ENCODE assay signal across 25 mouse cellular contexts in genomic region chr6:122416347-122416746, GRCm38 (mm10).
DNase-seq lines count a peak whose midpoint lies in the region; ATAC-seq and TF ChIP-seq lines count a peak whose summit lies in the region.
"Had no signal": no experiment of that assay in that cellular context is flagged by ENCODE, and none has a peak within 500 bp of the region (broad histone marks: within the 10 kb centered on the region; RNA-seq: fewer than 3 reads in every experiment).

No protein-coding gene starts in this region.

- ATAC-seq in midbrain, postnatal 0 days (ENCODE audit: low FRiP score) = no peak
- no peak for ATAC-seq in midbrain, embryonic 11.5 days (ENCODE audit: low FRiP score)
- no peak for ATAC-seq in embryonic facial prominence, embryonic 12.5 days (ENCODE audit: insufficient number of reproducible peaks, insufficient read depth, low FRiP score, low TSS enrichment)
- ATAC-seq in limb, embryonic 11.5 days (ENCODE audit: insufficient number of reproducible peaks, low FRiP score, low TSS enrichment, low read depth) = no peak
- ATAC-seq: CD4-positive, CD25-positive, alpha-beta regulatory T cell, adult 4 months; forebrain, embryonic 15.5 days; intestine, postnatal 0 days; midbrain, embryonic 13.5 days had no signal

- no peak overlapping the region for H3K4me2 ChIP-seq in midbrain, postnatal 0 days (ENCODE audit: low read depth, low read length, poor library complexity, severe bottlenecking)
- H3K4me2 ChIP-seq in midbrain, embryonic 11.5 days = no peak overlapping the region
- no peak overlapping the region for H3K4me2 ChIP-seq in embryonic facial prominence, embryonic 12.5 days (replicated peaks)
- H3K4me2 ChIP-seq in limb, embryonic 11.5 days (ENCODE audit: low read depth, severe bottlenecking) = no peak overlapping the region
- H3K4me2 ChIP-seq: forebrain, embryonic 15.5 days; midbrain, embryonic 13.5 days had no signal

- H3K27me3 ChIP-seq in midbrain, postnatal 0 days (ENCODE audit: insufficient read depth, low read length) = no peaks in the 10 kb centered on the region
- H3K27me3 ChIP-seq in midbrain, embryonic 11.5 days (ENCODE audit: control insufficient read depth, insufficient read depth, low read length) = no peaks in the 10 kb centered on the region
- no peaks in the 10 kb centered on the region for H3K27me3 ChIP-seq in embryonic facial prominence, embryonic 12.5 days
- no peaks in the 10 kb centered on the region for H3K27me3 ChIP-seq in limb, embryonic 11.5 days (ENCODE audit: control insufficient read depth, insufficient read depth, low read length)
- no peaks in the 10 kb centered on the region for H3K27me3 ChIP-seq in forebrain, embryonic 10.5 days (ENCODE audit: poor library complexity, severe bottlenecking)
- H3K27me3 ChIP-seq: forebrain, embryonic 15.5 days; megakaryocyte, embryonic 14.5 days; midbrain, embryonic 13.5 days had no signal

- no peak overlapping the region for H3K4me3 ChIP-seq in midbrain, postnatal 0 days (ENCODE audit: low read depth, low read length)
- no peak overlapping the region for H3K4me3 ChIP-seq in midbrain, embryonic 11.5 days (ENCODE audit: low read depth, low read length)
- no peak overlapping the region for H3K4me3 ChIP-seq in embryonic facial prominence, embryonic 12.5 days
- no peak overlapping the region for H3K4me3 ChIP-seq in limb, embryonic 11.5 days (ENCODE audit: low read depth, low read length)
- H3K4me3 ChIP-seq in forebrain, embryonic 10.5 days = no peak overlapping the region
- H3K4me3 ChIP-seq: forebrain, embryonic 15.5 days; gastrocnemius, adult 2 months; heart, adult 2 months; hindbrain, embryonic 10.5 days; megakaryocyte, embryonic 14.5 days; midbrain, embryonic 13.5 days had no signal

- no peaks in the 10 kb centered on the region for H3K36me3 ChIP-seq in midbrain, postnatal 0 days (ENCODE audit: insufficient read depth, low read length)
- H3K36me3 ChIP-seq in midbrain, embryonic 11.5 days (ENCODE audit: control insufficient read depth, insufficient read depth, low read length) = no peaks in the 10 kb centered on the region
- H3K36me3 ChIP-seq in embryonic facial prominence, embryonic 12.5 days = no peaks in the 10 kb centered on the region
- H3K36me3 ChIP-seq in limb, embryonic 11.5 days (ENCODE audit: control insufficient read depth, insufficient read depth, low read length) = no peaks in the 10 kb centered on the region
- no peaks in the 10 kb centered on the region for H3K36me3 ChIP-seq in forebrain, embryonic 10.5 days (replicated peaks)
- H3K36me3 ChIP-seq: forebrain, embryonic 15.5 days; hindbrain, embryonic 10.5 days; midbrain, embryonic 13.5 days had no signal

- H3K27ac ChIP-seq in midbrain, postnatal 0 days (ENCODE audit: low read depth, low read length) = no peak overlapping the region
- H3K27ac ChIP-seq in midbrain, embryonic 11.5 days (ENCODE audit: low read depth, low read length) = no peak overlapping the region
- peak overlapping the region; percentile 43; the same call in 1 of the 2 replicates for H3K27ac ChIP-seq in embryonic facial prominence, embryonic 12.5 days
- peak overlapping the region; percentile 52; the same call in 1 of the 2 replicates for H3K27ac ChIP-seq in limb, embryonic 11.5 days (replicated peaks; ENCODE audit: low read depth, low read length)
- no peak overlapping the region for H3K27ac ChIP-seq in forebrain, embryonic 10.5 days
- H3K27ac ChIP-seq: forebrain, embryonic 15.5 days; gastrocnemius, adult 2 months; heart, adult 2 months; hindbrain, embryonic 10.5 days; midbrain, embryonic 13.5 days had no signal

- no peak overlapping the region for H3K9ac ChIP-seq in midbrain, postnatal 0 days (replicated peaks; ENCODE audit: low read length, poor library complexity, severe bottlenecking)
- no peak overlapping the region for H3K9ac ChIP-seq in midbrain, embryonic 11.5 days (ENCODE audit: low read length)
- H3K9ac ChIP-seq in embryonic facial prominence, embryonic 12.5 days = no peak overlapping the region
- H3K9ac ChIP-seq in limb, embryonic 11.5 days (ENCODE audit: low read length) = no peak overlapping the region
- H3K9ac ChIP-seq: forebrain, embryonic 15.5 days; midbrain, embryonic 13.5 days had no signal

- 35% methylated on average over 4 of the region's 4 CpGs for WGBS in midbrain, postnatal 0 days
- WGBS in midbrain, embryonic 11.5 days = 62% methylated on average over 4 of the region's 4 CpGs
- 24% methylated on average over 4 of the region's 4 CpGs for WGBS in embryonic facial prominence, embryonic 12.5 days
- WGBS in limb, embryonic 11.5 days = 17% methylated on average over 4 of the region's 4 CpGs
- WGBS in forebrain, embryonic 10.5 days = 68% methylated on average over 4 of the region's 4 CpGs

- peak; percentile 30 for DNase-seq in midbrain, postnatal 0 days (ENCODE audit: low spot score)
- DNase-seq in midbrain, embryonic 11.5 days (ENCODE audit: low spot score, missing footprints) = no peak
- peak; percentile 34 for DNase-seq in limb, embryonic 11.5 days (ENCODE audit: low spot score)
- DNase-seq in spleen, postnatal 36 days (ENCODE audit: low spot score in 2 of 2) = no peak
- DNase-seq in forebrain, embryonic 10.5 days (ENCODE audit: extremely low spot score, low spot score) = no peak
- no peak for DNase-seq in lung, adult 18-20 months
- DNase-seq: adrenal gland, postnatal 36 days; cerebellum, adult 8-10 months; cerebellum, postnatal 36 days; embryo, embryonic 11 days; gastrocnemius, adult 2 months; heart, adult 2 months; heart, postnatal 14 days; kidney, adult 9 months; kidney, postnatal 10 days; lung, postnatal 4 days; right cerebral cortex, postnatal 25 days; thymus, postnatal 14 days had no signal

- H3K4me1 ChIP-seq in midbrain, postnatal 0 days (ENCODE audit: insufficient read depth, low read length) = no peaks in the 10 kb centered on the region
- no peaks in the 10 kb centered on the region for H3K4me1 ChIP-seq in midbrain, embryonic 11.5 days (ENCODE audit: control insufficient read depth, insufficient read depth, low read length)
- peaks cover 13% of the 10 kb centered on the region for H3K4me1 ChIP-seq in embryonic facial prominence, embryonic 12.5 days
- peaks cover 5% of the 10 kb centered on the region; the same call in 1 of the 2 replicates for H3K4me1 ChIP-seq in limb, embryonic 11.5 days (ENCODE audit: control insufficient read depth, insufficient read depth, low read length)
- H3K4me1 ChIP-seq in forebrain, embryonic 10.5 days = peaks cover 15% of the 10 kb centered on the region
- H3K4me1 ChIP-seq: forebrain, embryonic 15.5 days; hindbrain, embryonic 10.5 days; megakaryocyte, embryonic 14.5 days had no signal

- TF ChIP-seq CTCF in midbrain, postnatal 0 days (IDR thresholded peaks at IDR 0.05) = no peak

- no peaks in the 10 kb centered on the region for H3K9me3 ChIP-seq in midbrain, postnatal 0 days (ENCODE audit: low read length)
- no peaks in the 10 kb centered on the region for H3K9me3 ChIP-seq in midbrain, embryonic 11.5 days (ENCODE audit: control insufficient read depth, low read length)
- no peaks in the 10 kb centered on the region for H3K9me3 ChIP-seq in embryonic facial prominence, embryonic 12.5 days
- H3K9me3 ChIP-seq in limb, embryonic 11.5 days (ENCODE audit: control insufficient read depth, low read length) = no peaks in the 10 kb centered on the region
- no peaks in the 10 kb centered on the region for H3K9me3 ChIP-seq in forebrain, embryonic 10.5 days
- H3K9me3 ChIP-seq: forebrain, embryonic 15.5 days; hindbrain, embryonic 10.5 days; megakaryocyte, embryonic 14.5 days; midbrain, embryonic 13.5 days had no signal

Comparison
In these comparisons a context has a peak if more than half of its experiments do, and no peak if none do; other contexts are left out.
1. DNase-seq: peak in midbrain, postnatal 0 days (single experiment) and limb, embryonic 11.5 days (single experiment); none in midbrain, embryonic 11.5 days (single experiment), spleen, postnatal 36 days (0 of 2), forebrain, embryonic 10.5 days (single experiment) and lung, adult 18-20 months (0 of 2).
2. H3K27ac ChIP-seq: peak in embryonic facial prominence, embryonic 12.5 days (single experiment) and limb, embryonic 11.5 days (single experiment); none in midbrain, postnatal 0 days (single experiment), midbrain, embryonic 11.5 days (single experiment) and forebrain, embryonic 10.5 days (single experiment).